Mouse (Mus musculus) liver, embryonic 16.5 days (tissue): ENCODE measurements at regions not wholly inside any gene's neighbourhood (a gene's known extent, or its start where the extent isn't known, plus 50 kb on each side); places are given as distances from the start of the nearest gene placed in this dataset.

Experiments used
- ATAC-seq: fragments of 200-750 bp; cut with Nextera tagmentation; 2 replicates; pipeline ENCODE4 v1.8.0; 2017; ENCODE audit warnings: low read depth, mild to moderate bottlenecking, moderate number of reproducible peaks, moderate library complexity
- H3K27ac ChIP-seq: fragments of 300-500 bp; sonication (generic); 2 replicates; pipeline ENCODE4 v1.5.1; 2014; ENCODE audit warnings: mild to moderate bottlenecking, low read length
- H3K27me3 ChIP-seq: fragments of 300-500 bp; sonication (generic); 2 replicates; pipeline ENCODE4 v1.6.1; 2014; ENCODE audit warnings: low read depth, low read length, mixed read lengths; ENCODE audit not compliant: control insufficient read depth, insufficient read depth
- H3K36me3 ChIP-seq: fragments of 300-500 bp; sonication (generic); 2 replicates; pipeline ENCODE4 v1.6.1; 2014; ENCODE audit warnings: mild to moderate bottlenecking; ENCODE audit not compliant: control insufficient read depth, insufficient read depth
- H3K4me1 ChIP-seq: fragments of 300-500 bp; sonication (generic); 2 replicates; pipeline ENCODE4 v1.6.1; 2014; ENCODE audit warnings: low read depth, low read length, mixed read lengths; ENCODE audit not compliant: control insufficient read depth
- H3K4me2 ChIP-seq: fragments of 300-500 bp; sonication (generic); 2 replicates; pipeline ENCODE4 v1.6.1; 2014; ENCODE audit warnings: low read depth, low read length, mixed read lengths
- H3K4me3 ChIP-seq: fragments of 300-500 bp; sonication (generic); 2 replicates; pipeline ENCODE4 v1.5.1; 2014; ENCODE audit warnings: low read depth, mild to moderate bottlenecking, low read length
- H3K9ac ChIP-seq: fragments of 300-500 bp; sonication (generic); 2 replicates; pipeline ENCODE4 v1.6.1; 2014; ENCODE audit warnings: low read depth, low read length
- H3K9me3 ChIP-seq: fragments of 300-500 bp; sonication (generic); replicated peaks from 2 replicates; pipeline ENCODE4 v1.6.1; 2016; ENCODE audit warnings: low read length; ENCODE audit not compliant: control insufficient read depth
- WGBS: fragments of 180-500 bp; shearing (Covaris S2); extraction: QIAGEN DNeasy Blood & Tissue Kit; methylation state at CpG from one replicate; pipeline ENCODE4 v1.1.7; 2014; ENCODE audit not compliant: insufficient replicate concordance; 5-methylcytosine and 5-hydroxymethylcytosine counted together

GRCm38 (mm10) chr8:8392303-8392702 is 268.7 kb downstream of the Efnb2 start:
- Histone ChIP-seq H3K27me3 (no peaks in the 10 kb centered on the region), H3K27ac (no peak overlapping the region), H3K4me2 (no peak overlapping the region), H3K9me3 (no peaks in the 10 kb centered on the region), H3K4me3 (no peak overlapping the region), H3K4me1 (no peaks in the 10 kb centered on the region), H3K9ac (no peak overlapping the region), H3K36me3 (no peaks in the 10 kb centered on the region)
- WGBS, result 61% methylated on average over 5 of the region's 5 CpGs
- no peak for ATAC-seq

GRCm38 (mm10) chr8:8391321-8391720 is 269.7 kb downstream of the Efnb2 start:
- H3K9ac ChIP-seq, result no peak overlapping the region
- no peaks in the 10 kb centered on the region for H3K27me3 ChIP-seq
- no peaks in the 10 kb centered on the region for H3K4me1 ChIP-seq
- no peak overlapping the region for H3K4me3 ChIP-seq
- no peaks in the 10 kb centered on the region for H3K9me3 ChIP-seq
- no peak overlapping the region for H3K27ac ChIP-seq
- H3K36me3 ChIP-seq, result no peaks in the 10 kb centered on the region
- WGBS, result 68% methylated on average over 9 of the region's 9 CpGs
- no peak for ATAC-seq
- no peak overlapping the region for H3K4me2 ChIP-seq

DNA sequence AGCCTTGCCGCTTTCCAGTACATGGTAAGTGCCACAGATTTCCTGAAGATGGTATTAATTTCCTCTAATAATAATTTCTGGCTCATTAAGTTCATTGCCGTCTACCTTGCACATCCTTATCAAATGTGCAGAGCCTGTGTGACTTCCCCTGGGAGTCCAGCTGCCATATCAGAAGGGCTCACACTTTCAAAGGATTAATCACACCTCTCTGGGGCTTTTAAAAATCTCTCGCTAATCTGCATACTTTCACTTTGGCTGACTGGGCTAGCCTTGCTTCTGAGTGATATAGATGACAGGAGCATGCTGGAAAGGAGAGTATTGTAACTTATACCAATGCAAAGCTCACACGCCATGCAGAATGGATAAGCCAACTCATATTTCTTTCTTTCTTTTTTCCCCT is 282.8 kb downstream of the Efnb2 start:
- Histone ChIP-seq H3K9me3 (no peaks in the 10 kb centered on the region), H3K4me2 (no peak overlapping the region), H3K4me3 (no peak overlapping the region), H3K27ac (no peak overlapping the region), H3K36me3 (no peaks in the 10 kb centered on the region), H3K4me1 (no peaks in the 10 kb centered on the region), H3K9ac (no peak overlapping the region), H3K27me3 (no peaks in the 10 kb centered on the region)
- no peak for ATAC-seq
- WGBS, result 49% methylated on average over 4 of the region's 4 CpGs

GRCm38 (mm10) chr8:8376791-8377190 is 284.3 kb downstream of the Efnb2 start:
- Histone ChIP-seq H3K36me3 (no peaks in the 10 kb centered on the region), H3K27ac (no peak overlapping the region), H3K9ac (no peak overlapping the region), H3K4me3 (no peak overlapping the region), H3K9me3 (no peaks in the 10 kb centered on the region), H3K4me1 (no peaks in the 10 kb centered on the region), H3K27me3 (no peaks in the 10 kb centered on the region), H3K4me2 (no peak overlapping the region)
- WGBS, result 68% methylated on average over 3 of the region's 3 CpGs
- no peak for ATAC-seq

- 36% methylated on average over 2 of the region's 2 CpGs for WGBS
- H3K4me2 ChIP-seq, result no peak overlapping the region
- H3K27me3 ChIP-seq, result no peaks in the 10 kb centered on the region
- no peaks in the 10 kb centered on the region for H3K9me3 ChIP-seq
- ATAC-seq, result no peak
- H3K4me3 ChIP-seq, result no peak overlapping the region
- H3K27ac ChIP-seq, result no peak overlapping the region
- H3K36me3 ChIP-seq, result no peaks in the 10 kb centered on the region
- H3K9ac ChIP-seq, result no peak overlapping the region
- no peaks in the 10 kb centered on the region for H3K4me1 ChIP-seq
Observed at GRCm38 (mm10) chr8:8376379-8376778, 284.7 kb downstream of the Efnb2 start.

DNA sequence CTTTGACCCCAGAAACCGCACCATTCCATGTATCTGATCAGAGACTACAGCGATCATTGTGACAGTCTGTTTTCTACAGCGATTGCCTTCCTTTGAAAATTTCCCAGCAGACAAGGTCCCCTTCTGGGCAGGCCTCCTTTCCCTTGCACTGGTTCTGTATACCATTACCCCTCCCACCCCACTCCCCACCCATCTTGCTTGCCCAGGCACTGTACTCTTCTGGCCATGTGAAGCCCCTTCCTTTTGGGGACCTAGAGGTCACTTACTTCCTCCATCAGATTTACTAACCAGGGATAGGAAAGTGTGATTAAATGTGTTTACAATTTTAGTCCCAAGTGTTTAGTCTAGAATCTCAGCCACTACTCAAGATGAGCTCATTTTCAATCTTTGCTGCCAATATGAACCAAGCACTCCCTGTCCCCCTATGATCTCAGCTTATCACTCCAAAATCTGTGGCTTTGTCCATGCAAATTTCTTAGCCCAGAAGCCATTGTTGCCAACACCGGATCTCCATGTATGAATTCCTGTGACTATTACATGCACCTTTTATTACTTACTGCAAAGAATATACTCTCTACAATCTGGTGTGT is 293.7 kb downstream of the Efnb2 start:
- H3K27me3 ChIP-seq, result no peaks in the 10 kb centered on the region
- no peaks in the 10 kb centered on the region for H3K36me3 ChIP-seq
- no peak overlapping the region for H3K4me2 ChIP-seq
- no peaks in the 10 kb centered on the region for H3K9me3 ChIP-seq
- no peak overlapping the region for H3K27ac ChIP-seq
- WGBS, result 74% methylated on average over 4 of the region's 4 CpGs
- no peak overlapping the region for H3K9ac ChIP-seq
- H3K4me3 ChIP-seq, result no peak overlapping the region
- no peaks in the 10 kb centered on the region for H3K4me1 ChIP-seq
- no peak for ATAC-seq

GRCm38 (mm10) chr8:8361941-8362537 is 299.0 kb downstream of the Efnb2 start:
- Histone ChIP-seq H3K36me3 (no peaks in the 10 kb centered on the region), H3K4me2 (no peak overlapping the region), H3K27me3 (no peaks in the 10 kb centered on the region), H3K4me3 (no peak overlapping the region), H3K9me3 (no peaks in the 10 kb centered on the region), H3K9ac (no peak overlapping the region), H3K4me1 (no peaks in the 10 kb centered on the region), H3K27ac (no peak overlapping the region)
- no peak for ATAC-seq
- 54% methylated on average over 7 of the region's 7 CpGs for WGBS

- no peak overlapping the region for H3K4me3 ChIP-seq
- no peaks in the 10 kb centered on the region for H3K9me3 ChIP-seq
- no peak for ATAC-seq
- no peaks in the 10 kb centered on the region for H3K4me1 ChIP-seq
- H3K27me3 ChIP-seq, result no peaks in the 10 kb centered on the region
- no peaks in the 10 kb centered on the region for H3K36me3 ChIP-seq
- H3K4me2 ChIP-seq, result no peak overlapping the region
- no peak overlapping the region for H3K27ac ChIP-seq
- no peak overlapping the region for H3K9ac ChIP-seq
Observed at GRCm38 (mm10) chr8:8360586-8360985, 300.5 kb downstream of the Efnb2 start.

- WGBS, result 63% methylated on average over 4 of the region's 4 CpGs
Observed at GRCm38 (mm10) chr8:8354977-8355376, 306.1 kb downstream of the Efnb2 start.

More at GRCm38 (mm10) chr8:8354977-8355376, 306.1 kb downstream of the Efnb2 start:
- no peaks in the 10 kb centered on the region for H3K27me3 ChIP-seq
- H3K9ac ChIP-seq, result no peak overlapping the region
- H3K36me3 ChIP-seq, result no peaks in the 10 kb centered on the region
- no peaks in the 10 kb centered on the region for H3K9me3 ChIP-seq
- no peak overlapping the region for H3K27ac ChIP-seq
- no peak overlapping the region for H3K4me2 ChIP-seq
- no peaks in the 10 kb centered on the region for H3K4me1 ChIP-seq
- no peak overlapping the region for H3K4me3 ChIP-seq
- ATAC-seq, result no peak
